Mouse (Mus musculus) C2C12 (cell line): ENCODE measurements around the gene Tbc1d10c. TPM values are rescaled to one million over a fixed set of nuclear protein-coding genes. Genes with fewer than 3 reads are reported as not detected.

Experiments
- H3K27me3 ChIP-seq: one replicate; pipeline ENCODE4 v1.6.1; 2011; ENCODE audit not compliant: control insufficient read depth, insufficient read depth, insufficient read length
- H3K36me3 ChIP-seq: one replicate; pipeline ENCODE4 v1.6.1; 2011; ENCODE audit not compliant: control insufficient read depth, insufficient read depth
- H3K4me3 ChIP-seq: one replicate; pipeline ENCODE4 v1.5.1; 2011; ENCODE audit warnings: mild to moderate bottlenecking, control low read depth; ENCODE audit not compliant: poor library complexity, insufficient read depth, severe bottlenecking
- H3K79me2 ChIP-seq: one replicate; pipeline ENCODE4 v1.6.1; 2011; ENCODE audit not compliant: control insufficient read depth, insufficient read depth
- H3K79me3 ChIP-seq: one replicate; pipeline ENCODE4 v1.6.1; 2011; ENCODE audit warnings: low read depth, control low read depth
- H3ac ChIP-seq: one replicate; pipeline ENCODE3; 2011; ENCODE audit warnings: low read depth; ENCODE audit not compliant: control insufficient read depth, insufficient read length
- CEBPB ChIP-seq: IDR thresholded peaks from one replicate; pipeline ENCODE4 v1.6.1; 2011; ENCODE audit warnings: low read depth, mild to moderate bottlenecking, control low read depth, moderate library complexity
- CTCF ChIP-seq: IDR thresholded peaks from one replicate; pipeline ENCODE4 v1.5.1; 2011; ENCODE audit not compliant: control insufficient read depth, insufficient read depth, insufficient read length
- FOSL1 ChIP-seq: IDR thresholded peaks from one replicate; pipeline ENCODE4 v1.8.0; 2011; ENCODE audit warnings: mild to moderate bottlenecking, low read length; ENCODE audit not compliant: poor library complexity, insufficient read depth, severe bottlenecking
- MAX ChIP-seq: IDR thresholded peaks from one replicate; pipeline ENCODE4 v1.6.1; 2011; ENCODE audit warnings: mild to moderate bottlenecking, control low read depth
- MYOD1 ChIP-seq: IDR thresholded peaks from one replicate; pipeline ENCODE4 v1.6.1; 2011; ENCODE audit warnings: low read depth; ENCODE audit not compliant: control insufficient read depth, insufficient read length
- MYOG ChIP-seq: IDR thresholded peaks from one replicate; pipeline ENCODE4 v1.6.1; 2011; ENCODE audit not compliant: control insufficient read depth, insufficient read length; ENCODE audit errors: extremely low read depth
- USF1 ChIP-seq: IDR thresholded peaks from one replicate; pipeline ENCODE4 v1.6.1; 2011; ENCODE audit warnings: low read depth, mild to moderate bottlenecking, control low read depth, moderate library complexity
- polyA plus RNA-seq: library from polyadenylated mRNA; unstranded; fragments of >200 nt; fragmentation: generic; extraction: Trizol; gene quantifications from one replicate; pipeline ENCODE4 v1.2.1, GENCODE M21; 2012; ENCODE audit warnings: missing spikeins

Tbc1d10c gene
- polyA plus RNA-seq, 1 experiment, result 0.26 TPM

DNA sequence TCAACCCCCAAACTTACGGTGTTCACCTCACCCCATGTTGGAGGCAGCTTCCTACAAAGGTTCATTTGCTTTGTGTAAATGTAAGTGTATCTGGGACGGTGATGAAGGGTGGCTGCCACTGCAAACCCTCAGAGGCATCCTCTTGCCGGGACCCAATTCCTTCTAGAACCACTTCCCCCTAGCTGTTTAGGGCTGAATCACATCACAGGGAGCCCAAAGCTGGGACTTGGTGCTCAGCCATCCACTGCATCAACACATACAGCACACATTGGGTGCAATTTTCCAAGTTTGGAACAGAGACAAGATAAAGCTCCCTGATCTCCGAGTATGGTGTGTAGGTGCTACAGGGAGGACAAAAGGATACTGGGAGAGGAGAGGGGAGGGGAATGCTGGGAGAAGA, 13.8 kb upstream of the Tbc1d10c start:
- H3K27me3 ChIP-seq, result no peaks in the 10 kb centered on the region
- H3K79me3 ChIP-seq, result peaks cover 10% of the 10 kb centered on the region
- peaks cover 2% of the 10 kb centered on the region for H3K36me3 ChIP-seq
- no peak overlapping the region for H3ac ChIP-seq
- H3K79me2 ChIP-seq, result peaks cover 16% of the 10 kb centered on the region
- H3K4me3 ChIP-seq, result no peak overlapping the region
- TF ChIP-seq FOSL1 (no peak), CEBPB (no peak), MAX (no peak), MYOD1 (no peak), CTCF (no peak), MYOG (no peak), USF1 (no peak)

DNA sequence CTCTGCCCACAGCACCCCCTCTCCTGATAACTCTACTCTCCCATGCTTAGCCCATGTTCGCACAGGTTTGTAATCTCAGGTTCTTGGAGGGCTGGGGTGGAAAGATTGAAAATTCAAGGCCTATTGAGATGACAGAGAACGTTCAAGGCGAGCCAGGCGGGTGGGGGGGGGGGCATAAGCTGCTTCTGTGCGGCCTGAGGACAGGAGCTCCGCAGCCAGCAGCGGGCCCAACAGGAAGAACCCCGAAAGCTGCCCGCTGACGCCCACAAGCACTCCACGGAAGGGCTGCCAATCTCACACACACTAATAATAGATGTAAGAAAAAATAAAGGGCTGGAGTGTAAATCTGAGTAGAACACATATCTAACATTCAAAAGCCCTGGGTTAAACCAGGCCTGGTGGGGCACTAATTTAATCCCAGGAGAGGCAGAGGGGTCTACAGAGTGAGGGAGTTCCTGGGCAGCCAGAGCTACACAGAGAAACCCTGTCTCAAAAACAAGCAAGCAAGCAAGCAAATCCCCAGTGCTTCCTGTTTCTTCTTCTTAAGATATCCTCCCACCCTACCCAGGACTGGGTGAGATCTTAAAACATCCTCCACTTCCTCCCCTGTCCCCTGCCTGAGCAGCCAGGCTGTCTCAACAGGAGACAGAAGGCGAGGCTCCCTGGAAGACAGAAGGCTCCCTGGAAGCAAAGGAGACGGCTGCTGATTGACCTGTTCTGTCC, 12.7 kb upstream of the Tbc1d10c start:
- Histone ChIP-seq H3K27me3 (no peaks in the 10 kb centered on the region), H3ac (no peak overlapping the region)
- TF ChIP-seq USF1 (no peak), FOSL1 (no peak)

DNA sequence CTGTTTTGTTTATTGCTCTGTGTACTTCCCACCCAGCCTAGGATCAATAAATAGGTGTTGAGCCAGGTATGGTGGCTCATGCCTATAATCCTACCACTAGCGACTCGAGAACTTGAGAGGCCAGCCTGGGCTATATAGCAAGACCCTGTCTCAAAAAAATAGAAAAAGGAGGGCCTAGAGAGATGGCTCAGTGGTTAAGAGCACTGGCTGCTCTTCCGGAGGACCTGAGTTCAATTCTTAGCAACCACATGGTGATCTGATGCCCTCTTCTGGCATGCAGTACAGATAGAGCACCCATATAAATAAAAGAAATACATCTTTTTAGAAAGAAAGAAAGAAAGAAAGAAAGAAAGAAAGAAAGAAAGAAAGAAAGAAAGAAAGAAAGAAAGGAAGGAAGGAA, 12.1 kb upstream of the Tbc1d10c start:
- no peak overlapping the region for H3ac ChIP-seq
- TF ChIP-seq FOSL1 (no peak), CTCF (no peak), MYOG (no peak), USF1 (no peak), MAX (no peak), CEBPB (no peak), MYOD1 (no peak)
- H3K4me3 ChIP-seq, result no peak overlapping the region
- H3K79me3 ChIP-seq, result peaks cover 14% of the 10 kb centered on the region
- H3K27me3 ChIP-seq, result no peaks in the 10 kb centered on the region
- H3K79me2 ChIP-seq, result peaks cover 28% of the 10 kb centered on the region
- H3K36me3 ChIP-seq, result peaks cover 14% of the 10 kb centered on the region

More for the DNA sequence above, 12.7 kb upstream of the Tbc1d10c start:
- Histone ChIP-seq H3K36me3 (peaks cover 13% of the 10 kb centered on the region), H3K79me2 (peaks cover 27% of the 10 kb centered on the region), H3K4me3 (no peak overlapping the region), H3K79me3 (peaks cover 14% of the 10 kb centered on the region)

DNA sequence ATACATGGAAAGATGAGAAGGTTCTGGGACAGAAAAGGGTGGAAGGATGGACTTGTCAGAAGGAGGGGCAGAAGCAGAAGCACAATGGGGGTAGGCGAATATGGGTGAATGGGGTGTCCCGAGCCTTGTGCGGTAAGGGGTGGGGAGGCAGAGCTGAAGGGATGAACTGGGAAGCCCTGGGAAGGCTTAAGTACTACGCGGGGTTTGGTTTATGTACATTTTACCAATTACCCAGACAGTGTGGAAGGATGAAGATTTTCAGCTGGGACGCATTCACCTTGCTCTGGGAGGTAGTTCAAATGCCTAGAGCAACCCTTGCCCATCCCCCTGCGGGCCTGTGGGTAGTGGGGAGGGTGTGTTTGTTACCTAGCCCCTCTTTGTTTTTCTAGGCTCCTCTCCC, 11.1 kb upstream of the Tbc1d10c start:
- H3K79me2 ChIP-seq, result peaks cover 28% of the 10 kb centered on the region
- no peak for TF ChIP-seq USF1
- TF ChIP-seq FOSL1, result no peak
- TF ChIP-seq CEBPB, result no peak
- no peak for TF ChIP-seq MYOD1
- TF ChIP-seq MAX, result no peak
- no peak for TF ChIP-seq MYOG
- no peak for TF ChIP-seq CTCF
- H3ac ChIP-seq, result peak overlapping the region; percentile 83
- no peak overlapping the region for H3K4me3 ChIP-seq
- H3K36me3 ChIP-seq, result peaks cover 22% of the 10 kb centered on the region
- peaks cover 14% of the 10 kb centered on the region for H3K79me3 ChIP-seq
- H3K27me3 ChIP-seq, result no peaks in the 10 kb centered on the region

GRCm38 (mm10) chr19:4201291-4201909, 10.3 kb upstream of the Tbc1d10c start, which contains the start of gene Rad9a:
TSS of gene Rad9a (minus strand) at chr19:4201662.
- H3K79me2 ChIP-seq, result peaks cover 31% of the 10 kb centered on the region
- H3ac ChIP-seq, result peak within 1 kb of the TSS; percentile 83
- no peaks in the 10 kb centered on the region for H3K27me3 ChIP-seq
- peak within 1 kb of the TSS; percentile 64 for H3K4me3 ChIP-seq
- TF ChIP-seq CTCF, result no peak
- TF ChIP-seq USF1, result peak; percentile 99
- no peak for TF ChIP-seq MYOD1
- TF ChIP-seq MYOG, result no peak
- no peak for TF ChIP-seq FOSL1
- peak; percentile 37 for TF ChIP-seq MAX
- no peak for TF ChIP-seq CEBPB
- H3K36me3 ChIP-seq, result peaks cover 29% of the 10 kb centered on the region
- H3K79me3 ChIP-seq, result peaks cover 14% of the 10 kb centered on the region
